In genomic region chr6:146258261-146258660, GRCm38 (mm10) we compare ENCODE assay signal across 15 mouse cellular contexts.
DNase-seq lines count a peak whose midpoint lies in the region; ATAC-seq and TF ChIP-seq lines count a peak whose summit lies in the region.
"Had no signal": no experiment of that assay in that cellular context is flagged by ENCODE, and none has a peak within 500 bp of the region (broad histone marks: within the 10 kb centered on the region; RNA-seq: fewer than 3 reads in every experiment).

No protein-coding gene starts in this region.

- no peaks in the 10 kb centered on the region for H3K9me3 ChIP-seq in MEL (replicated peaks; ENCODE audit: insufficient read depth, low read length)
- H3K9me3 ChIP-seq: heart, embryonic 10.5 days; limb, embryonic 15.5 days had no signal

- no peaks in the 10 kb centered on the region for H3K79me2 ChIP-seq in MEL (ENCODE audit: control insufficient read depth, insufficient read depth, low read length, poor library complexity)

- no peaks in the 10 kb centered on the region for H3K27me3 ChIP-seq in kidney, adult 2 months (replicated peaks; ENCODE audit: control insufficient read depth, insufficient read depth, low read length)
- no peaks in the 10 kb centered on the region for H3K27me3 ChIP-seq in MEL (ENCODE audit: control insufficient read depth in 1 of 2, insufficient read depth in 2 of 2, low read length in 2 of 2)
- H3K27me3 ChIP-seq in splenic B cell, adult 2 months (ENCODE audit: control insufficient read depth, insufficient read depth, low read length, poor library complexity, severe bottlenecking): no peaks in the 10 kb centered on the region
- H3K27me3 ChIP-seq: limb, embryonic 15.5 days had no signal

- no peak for TF ChIP-seq POLR2A in kidney, adult 2 months (IDR thresholded peaks at IDR 0.05; ENCODE audit: low read depth, low read length)
- TF ChIP-seq POLR2A in MEL (IDR thresholded peaks at IDR 0.05; ENCODE audit: control insufficient read depth in 1 of 2, insufficient read depth in 1 of 2, low read depth in 1 of 2, low read length in 2 of 2, poor library complexity in 1 of 2): no peak

- no peak for TF ChIP-seq EP300 in MEL (IDR thresholded peaks at IDR 0.05; ENCODE audit: low read depth in 1 of 2, low read length in 2 of 2)

- no peaks in the 10 kb centered on the region for H3K36me3 ChIP-seq in kidney, adult 2 months (ENCODE audit: control insufficient read depth, insufficient read depth, low read length)
- peaks cover 0 to 6% of the 10 kb centered on the region in 2 experiments; a peak in 1 of 4 replicates for H3K36me3 ChIP-seq in MEL (ENCODE audit: control insufficient read depth in 1 of 2, insufficient read depth in 2 of 2, low read length in 2 of 2)
- H3K36me3 ChIP-seq in splenic B cell, adult 2 months (ENCODE audit: control insufficient read depth, insufficient read depth, low read length, poor library complexity, severe bottlenecking): no peaks in the 10 kb centered on the region
- H3K36me3 ChIP-seq: embryonic facial prominence, embryonic 10.5 days; forebrain, embryonic 10.5 days; limb, embryonic 15.5 days had no signal

- no peak overlapping the region for H3K4me3 ChIP-seq in kidney, adult 2 months (ENCODE audit: insufficient read depth, low read depth, low read length)
- H3K4me3 ChIP-seq in MEL (ENCODE audit: control insufficient read depth in 1 of 2, insufficient read depth in 1 of 2, low read depth in 2 of 2, low read length in 2 of 2): no peak overlapping the region
- H3K4me3 ChIP-seq: embryonic facial prominence, embryonic 10.5 days; forebrain, embryonic 10.5 days; heart, embryonic 10.5 days; limb, embryonic 15.5 days; myocyte had no signal

- over 99% methylated on average over 3 of the region's 3 CpGs for WGBS in kidney, adult 2 months

- ATAC-seq in frontal cortex, adult (ENCODE audit: low TSS enrichment): no peak

- peaks cover 4% of the 10 kb centered on the region; the same call in 1 of the 2 replicates for H3K4me1 ChIP-seq in kidney, adult 2 months (ENCODE audit: control insufficient read depth, insufficient read depth, low read length)
- H3K4me1 ChIP-seq in MEL (ENCODE audit: control insufficient read depth in 1 of 2, insufficient read depth in 2 of 2, low read length in 2 of 2): peaks cover 0 to 5% of the 10 kb centered on the region in 2 experiments; a peak in 1 of 4 replicates

- peak; percentile 59 for TF ChIP-seq RAD21 in MEL (IDR thresholded peaks at IDR 0.05; ENCODE audit: low read depth, low read length)

- DNase-seq in kidney, adult 2 months: no peak
- no peak for DNase-seq in kidney, postnatal 36 days
- peak; percentile 18 to 19 for DNase-seq in right cerebral cortex, postnatal 10 days (ENCODE audit: low spot score in 2 of 2)
- DNase-seq in right cerebral cortex, adult 18-20 months: no peak
- DNase-seq in MEL (ENCODE audit: low read depth, low spot score): peak; percentile 46
- DNase-seq in splenic B cell, adult 2 months (ENCODE audit: low read depth, low spot score): peak; percentile 14
- DNase-seq: cerebellum, postnatal 14 days; heart, postnatal 4 days had no signal

- 0 out of 2 replicates have a peak, but pooled peaks have one; percentile 21 for TF ChIP-seq CTCF in kidney, adult 2 months (conservative IDR thresholded peaks at IDR 0.05; ENCODE audit: insufficient read depth, insufficient read length, low read depth, low read length)
- TF ChIP-seq CTCF in MEL (IDR thresholded peaks at IDR 0.05 in 2 of 3, conservative IDR thresholded peaks at IDR 0.05 in 1 of 3; ENCODE audit: control insufficient read depth in 1 of 3, insufficient read depth in 1 of 3, low read depth in 2 of 3, low read length in 3 of 3, poor library complexity in 1 of 3, severe bottlenecking in 1 of 3): peak; percentile 41 to 59 (median 53)

- H3K9ac ChIP-seq in MEL (ENCODE audit: control insufficient read depth, low read depth, low read length, poor library complexity, severe bottlenecking): no peak overlapping the region
- H3K9ac ChIP-seq: limb, embryonic 15.5 days had no signal

- no peak overlapping the region for H3K27ac ChIP-seq in kidney, adult 2 months (ENCODE audit: insufficient read depth, low read depth, low read length)
- no peak overlapping the region for H3K27ac ChIP-seq in MEL (ENCODE audit: control insufficient read depth, low read depth, low read length)
- H3K27ac ChIP-seq: embryonic facial prominence, embryonic 10.5 days; forebrain, embryonic 10.5 days; heart, embryonic 10.5 days; limb, embryonic 15.5 days; macrophage had no signal

TF ChIP-seq in MEL, 35 proteins besides CTCF, POLR2A, EP300 and RAD21:
- no peak for TF ChIP-seq JUND (IDR thresholded peaks at IDR 0.05; ENCODE audit: low read depth, low read length)
- no peak for TF ChIP-seq BHLHE40 (IDR thresholded peaks at IDR 0.05; ENCODE audit: borderline replicate concordance, low read depth, low read length)
- TF ChIP-seq USF2 (IDR thresholded peaks at IDR 0.05; ENCODE audit: borderline replicate concordance in 1 of 2, insufficient read depth in 1 of 2, low read depth in 1 of 2, low read length in 2 of 2): no peak
- no peak for TF ChIP-seq MXI1 (IDR thresholded peaks at IDR 0.05; ENCODE audit: low read depth, low read length)
- no peak for TF ChIP-seq HCFC1 (IDR thresholded peaks at IDR 0.05; ENCODE audit: low read depth, low read length)
- no peak for TF ChIP-seq MYB (IDR thresholded peaks at IDR 0.05; ENCODE audit: low read depth, low read length)
- TF ChIP-seq ETS1 (IDR thresholded peaks at IDR 0.05; ENCODE audit: low read depth, low read length): no peak
- no peak for TF ChIP-seq SIN3A (IDR thresholded peaks at IDR 0.05; ENCODE audit: low read length)
- TF ChIP-seq SMC3 (IDR thresholded peaks at IDR 0.05; ENCODE audit: low read depth, low read length): peak; percentile 59
- TF ChIP-seq ZNF384 (IDR thresholded peaks at IDR 0.05; ENCODE audit: low read depth, low read length): no peak
- TF ChIP-seq GABPA (IDR thresholded peaks at IDR 0.05; ENCODE audit: low read depth, low read length): no peak
- TF ChIP-seq MAFK (IDR thresholded peaks at IDR 0.05; ENCODE audit: borderline replicate concordance, low read depth, low read length): no peak
- TF ChIP-seq CHD1 (IDR thresholded peaks at IDR 0.05; ENCODE audit: low read depth, low read length): no peak
- TF ChIP-seq ZC3H11A (IDR thresholded peaks at IDR 0.05; ENCODE audit: low read depth, low read length): peak; percentile 54
TF ChIP-seq in MEL: peak in this region for 2.

Comparison
In these comparisons a context has a peak if more than half of its experiments do, and no peak if none do; other contexts are left out.
1. DNase-seq: peak in right cerebral cortex, postnatal 10 days (2 of 2), MEL (single experiment) and splenic B cell, adult 2 months (single experiment); none in kidney, adult 2 months (single experiment), kidney, postnatal 36 days (0 of 2) and right cerebral cortex, adult 18-20 months (single experiment).